ENCODE assay signal across 8 mouse cellular contexts in the genomic region with DNA sequence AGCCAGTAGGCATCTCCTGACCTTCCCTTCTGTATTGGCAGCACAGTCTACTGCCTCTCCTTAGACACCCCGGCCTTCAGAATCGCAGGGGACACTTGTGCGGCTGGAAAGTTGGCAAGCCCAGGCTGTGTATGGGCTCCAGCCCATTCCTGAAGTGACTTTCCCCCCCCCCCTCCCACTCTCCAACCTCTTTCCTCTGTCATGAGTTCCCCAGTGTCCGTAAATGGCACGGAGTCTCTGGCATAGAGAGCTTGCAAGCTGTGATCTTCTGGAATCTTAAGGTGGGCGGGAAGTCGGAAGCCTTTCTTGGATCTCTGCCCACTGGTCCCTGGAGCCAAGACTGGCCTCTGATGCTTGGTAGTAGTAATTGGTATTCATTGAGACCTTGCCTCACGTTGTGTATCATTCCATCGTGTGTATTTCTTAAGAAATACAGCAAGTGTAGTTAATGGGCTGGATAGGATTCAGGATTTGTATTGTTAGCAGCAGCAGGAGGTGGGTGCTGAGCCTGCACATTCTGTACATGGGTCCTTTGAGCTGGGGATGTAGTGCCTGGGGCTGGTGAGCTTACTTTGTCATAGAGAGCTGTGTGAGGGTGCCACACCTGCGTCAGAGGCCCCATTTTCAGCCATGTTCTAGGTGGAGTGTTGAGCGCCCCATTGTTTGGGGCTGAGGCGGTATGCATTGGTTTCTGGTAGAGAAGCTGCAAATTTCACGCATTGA.
DNase-seq lines count a peak whose midpoint lies in the region; ATAC-seq lines count a peak whose summit lies in the region.
"Had no signal": no experiment of that assay in that cellular context is flagged by ENCODE, and none has a peak within 500 bp of the region (broad histone marks: within the 10 kb centered on the region; RNA-seq: fewer than 3 reads in every experiment).

No protein-coding gene starts in this region.

- intact Hi-C loops in heart, postnatal 25 days (cut with DNase I): loop anchor here (2.0 kb wide), 1 partner anchor 65 kb away; a partner anchor contains a TSS
- intact Hi-C loops in left cerebral cortex, postnatal 4 days (cut with DNase I): no loop called here

- H3K4me1 ChIP-seq in forebrain, embryonic 15.5 days: peaks cover 27% of the 10 kb centered on the region
- H3K4me1 ChIP-seq: megakaryocyte, embryonic 14.5 days had no signal

- H3K36me3 ChIP-seq in forebrain, embryonic 15.5 days: no peaks in the 10 kb centered on the region

- H3K27ac ChIP-seq in forebrain, embryonic 15.5 days (replicated peaks): 0 out of 2 replicates have a peak overlapping the region, but pooled peaks have one; percentile 21

- H3K4me2 ChIP-seq in forebrain, embryonic 15.5 days (replicated peaks): no peak overlapping the region

- H3K9me3 ChIP-seq in forebrain, embryonic 15.5 days: no peaks in the 10 kb centered on the region; the same call in 1 of the 2 replicates

- ATAC-seq in forebrain, embryonic 15.5 days (replicated peaks): peak; percentile 58

- H3K4me3 ChIP-seq in forebrain, embryonic 15.5 days: no peak overlapping the region
- H3K4me3 ChIP-seq: megakaryocyte, embryonic 14.5 days had no signal

- H3K9ac ChIP-seq in forebrain, embryonic 15.5 days (replicated peaks): no peak overlapping the region

- peak; percentile 46 for DNase-seq in layer of hippocampus, adult 11-12 months (ENCODE audit: low spot score)
- no peak for DNase-seq in layer of hippocampus, postnatal 25 days (ENCODE audit: extremely low spot score in 1 of 2, low spot score in 1 of 2)
- peak; percentile 54 for DNase-seq in heart, postnatal 25 days (ENCODE audit: low spot score)
- DNase-seq in left cerebral cortex, postnatal 4 days: peak; percentile 73
- no peak for DNase-seq in liver
- no peak for DNase-seq in embryo, embryonic 11 days

- no peaks in the 10 kb centered on the region for H3K27me3 ChIP-seq in forebrain, embryonic 15.5 days
- H3K27me3 ChIP-seq: megakaryocyte, embryonic 14.5 days had no signal

- WGBS in forebrain, embryonic 15.5 days: 42% methylated on average over 13 of the region's 13 CpGs

Comparison
In these comparisons a context has a peak if more than half of its experiments do, and no peak if none do; other contexts are left out.
1. DNase-seq: peak in layer of hippocampus, adult 11-12 months (single experiment), heart, postnatal 25 days (single experiment) and left cerebral cortex, postnatal 4 days (single experiment); none in layer of hippocampus, postnatal 25 days (0 of 2), liver (single experiment) and embryo, embryonic 11 days (single experiment).